Mouse (Mus musculus) G1E (cell line): ENCODE measurements around the gene Gm26602.

Experiments used
- CTCF ChIP-seq: IDR thresholded peaks from 2 replicates; pipeline ENCODE4 v1.5.1; 2012; ENCODE audit warnings: low read depth, low read length, inconsistent platforms, mixed read lengths
- GATA1 ChIP-seq: IDR thresholded peaks from 2 replicates; pipeline ENCODE4 v1.6.1; 2012; ENCODE audit warnings: borderline replicate concordance, low read length, inconsistent platforms, mixed read lengths
- GATA2 ChIP-seq: IDR thresholded peaks from 2 replicates; pipeline ENCODE4 v1.6.1; 2012; ENCODE audit warnings: low read depth, low read length, inconsistent platforms, borderline replicate concordance
- POLR2AphosphoS5 ChIP-seq: IDR thresholded peaks from 2 replicates; pipeline ENCODE4 v1.6.1; 2012; ENCODE audit warnings: low read depth, low read length, inconsistent platforms; ENCODE audit not compliant: insufficient replicate concordance
- TAL1 ChIP-seq: conservative IDR thresholded peaks from 2 replicates; pipeline ENCODE4 v1.6.1; 2012; ENCODE audit warnings: low read depth, low read length, inconsistent platforms, mixed read lengths

DNA sequence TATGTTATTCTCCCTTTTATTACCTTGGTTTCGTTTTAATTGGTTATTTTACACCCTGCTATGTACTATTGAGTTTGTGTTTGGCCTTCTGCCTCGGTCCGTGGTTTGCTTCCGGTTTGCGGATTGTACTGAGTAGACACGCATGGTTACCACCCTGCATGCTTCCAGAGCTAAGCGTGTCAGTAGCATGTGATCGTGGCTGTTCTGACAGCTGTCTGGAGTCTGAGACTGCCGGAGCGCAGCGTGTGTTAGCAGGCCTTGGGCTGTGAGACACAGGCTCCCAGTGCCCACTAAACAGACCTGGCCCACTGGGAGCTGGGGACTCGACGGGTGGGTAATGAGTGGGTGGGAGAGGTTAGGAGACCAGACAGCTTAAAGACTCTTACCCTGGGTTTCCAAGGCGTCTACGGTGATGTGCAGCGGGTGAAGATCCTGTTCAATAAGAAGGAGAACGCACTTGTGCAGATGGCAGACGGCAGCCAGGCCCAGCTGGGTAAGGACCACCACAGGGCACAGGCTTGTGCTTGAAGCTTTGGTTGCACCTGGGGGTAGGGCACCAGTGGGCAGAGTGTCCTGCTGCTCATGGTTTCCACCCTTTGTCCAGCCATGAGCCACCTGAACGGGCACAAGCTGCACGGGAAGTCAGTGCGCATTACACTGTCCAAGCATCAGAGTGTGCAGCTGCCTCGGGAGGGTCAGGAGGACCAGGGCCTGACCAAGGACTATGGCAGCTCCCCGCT, 48.4 kb upstream of the Gm26602 start:
- TF ChIP-seq POLR2AphosphoS5 (no peak), CTCF (no peak), GATA1 (no peak), TAL1 (no peak), GATA2 (no peak)
